Comparison of ENCODE assay signal across 23 mouse cellular contexts in the genomic region with DNA sequence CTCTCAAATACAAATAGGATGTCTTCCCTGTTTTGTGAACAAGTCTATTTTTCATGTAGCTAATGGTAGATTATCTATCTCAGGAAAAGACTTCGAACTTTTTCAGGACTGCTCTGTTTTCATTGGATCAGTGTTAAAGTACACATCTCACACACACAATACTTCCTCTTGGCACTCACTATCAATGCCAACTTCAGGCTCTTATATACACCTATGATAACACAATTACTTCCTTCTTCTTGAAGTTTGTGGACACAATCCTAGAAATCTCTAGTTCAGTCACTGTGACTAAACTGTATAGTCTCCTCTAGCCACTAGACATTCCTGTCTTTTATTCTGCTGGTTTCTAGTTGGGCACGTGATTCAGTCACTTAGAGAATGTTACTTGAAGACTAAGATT.
DNase-seq lines count a peak whose midpoint lies in the region; ATAC-seq and TF ChIP-seq lines count a peak whose summit lies in the region.
"Had no signal": no experiment of that assay in that cellular context is flagged by ENCODE, and none has a peak within 500 bp of the region (broad histone marks: within the 10 kb centered on the region; RNA-seq: fewer than 3 reads in every experiment).

No protein-coding gene starts in this region.

- no peak overlapping the region for H3K4me3 ChIP-seq in lung, embryonic 14.5 days (ENCODE audit: low read depth, low read length)
- H3K4me3 ChIP-seq in lung, adult 2 months (replicated peaks; ENCODE audit: extremely low read depth, low read depth, low read length): no peak overlapping the region
- H3K4me3 ChIP-seq in MEL (ENCODE audit: control insufficient read depth in 1 of 2, insufficient read depth in 1 of 2, low read depth in 2 of 2, low read length in 2 of 2): no peak overlapping the region
- H3K4me3 ChIP-seq in lung, postnatal 0 days (ENCODE audit: low read depth, low read length): no peak overlapping the region
- no peak overlapping the region for H3K4me3 ChIP-seq in forebrain, embryonic 12.5 days (replicated peaks)
- H3K4me3 ChIP-seq: forebrain, embryonic 10.5 days; gastrocnemius, adult 2 months had no signal

- H3K9me3 ChIP-seq in lung, embryonic 14.5 days (ENCODE audit: low read depth, low read length): no peaks in the 10 kb centered on the region
- no peaks in the 10 kb centered on the region for H3K9me3 ChIP-seq in MEL (replicated peaks; ENCODE audit: insufficient read depth, low read length)
- no peaks in the 10 kb centered on the region for H3K9me3 ChIP-seq in lung, postnatal 0 days (ENCODE audit: low read length)
- no peaks in the 10 kb centered on the region for H3K9me3 ChIP-seq in forebrain, embryonic 12.5 days
- H3K9me3 ChIP-seq: forebrain, embryonic 10.5 days had no signal

- peak; percentile 17 for DNase-seq in lung, embryonic 14.5 days
- DNase-seq in lung, adult 2 months: no peak
- peak; percentile 56 for DNase-seq in MEL (ENCODE audit: low read depth, low spot score)
- DNase-seq in lung, postnatal 0 days (ENCODE audit: low spot score): peak; percentile 88
- DNase-seq in lung, postnatal 36 days: peak; percentile 37
- DNase-seq in right cerebral cortex, postnatal 25 days: no peak
- DNase-seq: adrenal gland, adult 8-10 months; adrenal gland, postnatal 25 days; cerebellum, adult 11-12 months; cerebellum, adult 9-10 months; cerebellum, postnatal 14 days; forebrain, postnatal 0 days; gastrocnemius, adult 2 months; gastrocnemius, postnatal 14 days; heart, adult 11 months; heart, postnatal 4 days had no signal

- TF ChIP-seq EP300 in MEL (IDR thresholded peaks at IDR 0.05; ENCODE audit: low read depth in 1 of 2, low read length in 2 of 2): peak; percentile 42 to 84; a peak in 3 of 4 replicates
- peak; percentile 87 for TF ChIP-seq EP300 in lung, postnatal 0 days (IDR thresholded peaks at IDR 0.05)

- no peak for TF ChIP-seq RAD21 in MEL (IDR thresholded peaks at IDR 0.05; ENCODE audit: low read depth, low read length)

- H3K4me2 ChIP-seq in lung, embryonic 14.5 days: no peak overlapping the region
- no peak overlapping the region for H3K4me2 ChIP-seq in lung, postnatal 0 days (replicated peaks; ENCODE audit: low read depth, low read length)
- H3K4me2 ChIP-seq in forebrain, embryonic 12.5 days: no peak overlapping the region
- H3K4me2 ChIP-seq: heart, embryonic 11.5 days; hindbrain, embryonic 14.5 days had no signal

- no peaks in the 10 kb centered on the region for H3K4me1 ChIP-seq in lung, embryonic 14.5 days (ENCODE audit: insufficient read depth)
- no peaks in the 10 kb centered on the region for H3K4me1 ChIP-seq in lung, adult 2 months (ENCODE audit: control insufficient read depth, insufficient read depth, low read length)
- peaks cover 0 to 6% of the 10 kb centered on the region in 2 experiments; a peak in 2 of 4 replicates for H3K4me1 ChIP-seq in MEL (ENCODE audit: control insufficient read depth in 1 of 2, insufficient read depth in 2 of 2, low read length in 2 of 2)
- H3K4me1 ChIP-seq in lung, postnatal 0 days (ENCODE audit: insufficient read depth, low read depth, low read length): no peaks in the 10 kb centered on the region
- no peaks in the 10 kb centered on the region for H3K4me1 ChIP-seq in forebrain, embryonic 12.5 days
- H3K4me1 ChIP-seq: forebrain, embryonic 10.5 days had no signal

- H3K27ac ChIP-seq in lung, embryonic 14.5 days (ENCODE audit: low read depth): no peak overlapping the region
- no peak overlapping the region for H3K27ac ChIP-seq in MEL (ENCODE audit: control insufficient read depth, low read depth, low read length)
- H3K27ac ChIP-seq in lung, postnatal 0 days (ENCODE audit: low read length): no peak overlapping the region
- no peak overlapping the region for H3K27ac ChIP-seq in forebrain, embryonic 12.5 days
- H3K27ac ChIP-seq: forebrain, embryonic 10.5 days; gastrocnemius, adult 2 months; hindbrain, embryonic 14.5 days; hindbrain, postnatal 0 days had no signal

- TF ChIP-seq CTCF in lung, embryonic 14.5 days (IDR thresholded peaks at IDR 0.05; ENCODE audit: low read depth): no peak
- TF ChIP-seq CTCF in lung, adult 2 months (IDR thresholded peaks at IDR 0.05; ENCODE audit: insufficient read depth, low read length): no peak
- no peak for TF ChIP-seq CTCF in MEL (IDR thresholded peaks at IDR 0.05 in 2 of 3, conservative IDR thresholded peaks at IDR 0.05 in 1 of 3; ENCODE audit: control insufficient read depth in 1 of 3, insufficient read depth in 1 of 3, low read depth in 2 of 3, low read length in 3 of 3, poor library complexity in 1 of 3, severe bottlenecking in 1 of 3)
- TF ChIP-seq CTCF in lung, postnatal 0 days (IDR thresholded peaks at IDR 0.05): no peak

- no peak overlapping the region for H3K9ac ChIP-seq in lung, embryonic 14.5 days
- H3K9ac ChIP-seq in MEL (ENCODE audit: control insufficient read depth, low read depth, low read length, poor library complexity, severe bottlenecking): no peak overlapping the region
- H3K9ac ChIP-seq in lung, postnatal 0 days (replicated peaks; ENCODE audit: low read depth): no peak overlapping the region
- no peak overlapping the region for H3K9ac ChIP-seq in forebrain, embryonic 12.5 days
- H3K9ac ChIP-seq: forebrain, postnatal 0 days; hindbrain, embryonic 14.5 days had no signal

- no peaks in the 10 kb centered on the region for H3K27me3 ChIP-seq in lung, embryonic 14.5 days (ENCODE audit: insufficient read depth, low read length)
- no peaks in the 10 kb centered on the region for H3K27me3 ChIP-seq in MEL (ENCODE audit: control insufficient read depth in 1 of 2, insufficient read depth in 2 of 2, low read length in 2 of 2)
- no peaks in the 10 kb centered on the region for H3K27me3 ChIP-seq in lung, postnatal 0 days (replicated peaks; ENCODE audit: insufficient read depth, low read length)
- no peaks in the 10 kb centered on the region for H3K27me3 ChIP-seq in forebrain, embryonic 12.5 days

- 66% methylated on average over 2 of the region's 2 CpGs for WGBS in lung, embryonic 14.5 days
- WGBS in lung, adult 2 months: 43% methylated on average over 2 of the region's 2 CpGs
- WGBS in lung, postnatal 0 days: 52% methylated on average over 2 of the region's 2 CpGs
- WGBS in forebrain, embryonic 12.5 days: 87% methylated on average over 2 of the region's 2 CpGs

- ATAC-seq in lung, embryonic 14.5 days (ENCODE audit: insufficient read depth): peak; percentile 70; the same call in 1 of the 2 replicates
- ATAC-seq in lung, postnatal 0 days: peak; percentile 97
- ATAC-seq in activated CD4-positive, CD25-positive, alpha-beta regulatory T cell, adult 4 months: no peak
- ATAC-seq in forebrain, embryonic 12.5 days (ENCODE audit: low FRiP score): no peak
- ATAC-seq: forebrain, embryonic 14.5 days; forebrain, postnatal 0 days; hindbrain, postnatal 0 days had no signal

- H3K36me3 ChIP-seq in lung, embryonic 14.5 days (ENCODE audit: insufficient read depth): peaks cover 3% of the 10 kb centered on the region; the same call in 1 of the 2 replicates
- H3K36me3 ChIP-seq in MEL (ENCODE audit: control insufficient read depth in 1 of 2, insufficient read depth in 2 of 2, low read length in 2 of 2): peaks cover 0 to 8% of the 10 kb centered on the region in 2 experiments; a peak in 2 of 4 replicates
- no peaks in the 10 kb centered on the region for H3K36me3 ChIP-seq in lung, postnatal 0 days (ENCODE audit: insufficient read depth, low read length)
- H3K36me3 ChIP-seq in forebrain, embryonic 12.5 days (replicated peaks): peaks cover 4% of the 10 kb centered on the region; the same call in 1 of the 2 replicates

- TF ChIP-seq POLR2A in lung, adult 2 months (IDR thresholded peaks at IDR 0.05; ENCODE audit: borderline replicate concordance, extremely low read depth, low read depth, low read length): no peak
- TF ChIP-seq POLR2A in MEL (IDR thresholded peaks at IDR 0.05; ENCODE audit: control insufficient read depth in 1 of 2, insufficient read depth in 1 of 2, low read depth in 1 of 2, low read length in 2 of 2, poor library complexity in 1 of 2): no peak

- no peaks in the 10 kb centered on the region for H3K79me2 ChIP-seq in MEL (ENCODE audit: control insufficient read depth, insufficient read depth, low read length, poor library complexity)

TF ChIP-seq in MEL, 35 proteins besides CTCF, POLR2A, EP300 and RAD21:
- TF ChIP-seq RCOR1 (IDR thresholded peaks at IDR 0.05; ENCODE audit: low read depth, low read length) (peak; percentile 58; the same call in 1 of the 2 replicates), CHD2 (IDR thresholded peaks at IDR 0.05; ENCODE audit: low read length) (no peak), UBTF (IDR thresholded peaks at IDR 0.05; ENCODE audit: borderline replicate concordance, insufficient read depth, low read depth, low read length) (no peak), ELF1 (IDR thresholded peaks at IDR 0.05; ENCODE audit: low read depth, low read length) (peak; percentile 54; the same call in 1 of the 2 replicates), TCF12 (IDR thresholded peaks at IDR 0.05; ENCODE audit: low read depth, low read length) (peak; percentile 43; the same call in 1 of the 2 replicates), USF2 (IDR thresholded peaks at IDR 0.05; ENCODE audit: borderline replicate concordance in 1 of 2, insufficient read depth in 1 of 2, low read depth in 1 of 2, low read length in 2 of 2) (no peak), GATA1 (IDR thresholded peaks at IDR 0.05; ENCODE audit: low read depth, low read length) (peak; percentile 68; the same call in 1 of the 2 replicates), TBP (IDR thresholded peaks at IDR 0.05; ENCODE audit: low read depth, low read length) (no peak), ZKSCAN1 (IDR thresholded peaks at IDR 0.05; ENCODE audit: low read depth, low read length) (no peak)

Comparison
In these comparisons a context has a peak if more than half of its experiments do, and no peak if none do; other contexts are left out.
1. DNase-seq: peak in lung, embryonic 14.5 days (single experiment), MEL (single experiment), lung, postnatal 0 days (single experiment) and lung, postnatal 36 days (single experiment); none in lung, adult 2 months (single experiment) and right cerebral cortex, postnatal 25 days (single experiment).
2. ATAC-seq: peak in lung, embryonic 14.5 days (single experiment) and lung, postnatal 0 days (single experiment); none in activated CD4-positive, CD25-positive, alpha-beta regulatory T cell, adult 4 months (single experiment) and forebrain, embryonic 12.5 days (single experiment).